Mouse (Mus musculus) CH12.LX (cell line): ENCODE results near the gene Tnfrsf1a.
A peak's percentile ranks its signal among the peaks of the same experiment; 100 is the strongest.

Source experiments
- CHD2 ChIP-seq: IDR thresholded peaks from 2 replicates; pipeline ENCODE4 v1.6.1; 2011; ENCODE audit warnings: low read length, improper control_type of control experiment
- CTCF ChIP-seq, 2 experiments: IDR thresholded peaks in 1 of 2; conservative IDR thresholded peaks in 1 of 2; 2 replicates each; pipeline ENCODE4 v1.5.1; 2011 to 2012; ENCODE audit warnings: low read depth in 2 of 2, low read length in 2 of 2, improper control_type of control experiment in 1 of 2, inconsistent platforms in 1 of 2, mild to moderate bottlenecking in 1 of 2, moderate library complexity in 1 of 2
- POLR2A ChIP-seq: IDR thresholded peaks from 2 replicates; pipeline ENCODE4 v1.6.1; 2011; ENCODE audit warnings: low read depth, mild to moderate bottlenecking, improper control_type of control experiment, low read length

DNA sequence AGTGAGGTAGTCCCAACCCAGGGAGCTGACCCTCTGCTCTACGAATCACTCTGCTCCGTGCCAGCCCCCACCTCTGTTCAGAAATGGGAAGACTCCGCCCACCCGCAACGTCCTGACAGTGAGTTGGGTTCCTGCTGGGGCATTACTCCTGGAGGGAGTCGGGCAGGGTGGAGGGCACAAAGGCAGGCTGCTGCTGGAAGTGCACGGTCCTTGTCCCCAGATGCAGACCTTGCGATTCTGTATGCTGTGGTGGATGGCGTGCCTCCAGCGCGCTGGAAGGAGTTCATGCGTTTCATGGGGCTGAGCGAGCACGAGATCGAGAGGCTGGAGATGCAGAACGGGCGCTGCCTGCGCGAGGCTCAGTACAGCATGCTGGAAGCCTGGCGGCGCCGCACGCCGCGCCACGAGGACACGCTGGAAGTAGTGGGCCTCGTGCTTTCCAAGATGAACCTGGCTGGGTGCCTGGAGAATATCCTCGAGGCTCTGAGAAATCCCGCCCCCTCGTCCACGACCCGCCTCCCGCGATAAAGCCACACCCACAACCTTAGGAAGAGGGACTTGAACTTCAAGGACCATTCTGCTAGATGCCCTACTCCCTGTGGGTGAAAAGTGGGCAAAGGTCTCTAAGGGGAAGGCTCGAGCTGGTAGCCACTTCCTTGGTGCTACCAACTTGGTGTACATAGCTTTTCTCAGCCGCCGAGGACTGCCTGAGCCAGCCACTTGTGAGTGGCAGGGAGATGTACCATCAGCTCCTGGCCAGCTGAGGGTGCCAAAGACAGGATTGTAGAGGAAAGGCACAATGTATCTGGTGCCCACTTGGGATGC, 12.5 kb downstream of the Tnfrsf1a start:
- TF ChIP-seq POLR2A (no peak), CTCF (conservative IDR thresholded peaks at IDR 0.05 in 1 of 2, IDR thresholded peaks at IDR 0.05 in 1 of 2; ENCODE audit: low read depth in 2 of 2, low read length in 2 of 2) (peak in 1 of 2 experiments; percentile 42; a peak in 2 of 4 replicates), CHD2 (no peak)
